Mouse (Mus musculus) embryonic facial prominence, embryonic 12.5 days (tissue): ENCODE data around the gene Rab3il1. TPM values are rescaled to one million over a fixed set of nuclear protein-coding genes. Genes with fewer than 3 reads are reported as not detected.

Experiments
- ATAC-seq: fragments of 200-750 bp; cut with Nextera tagmentation; 2 replicates; pipeline ENCODE4 v1.8.0; 2017; ENCODE audit not compliant: insufficient number of reproducible peaks, insufficient read depth, low FRiP score, low TSS enrichment
- H3K27ac ChIP-seq: fragments of 300-500 bp; sonication (generic); 2 replicates; pipeline ENCODE4 v1.5.1; 2016; ENCODE audit warnings: mild to moderate bottlenecking
- H3K27me3 ChIP-seq: fragments of 300-500 bp; sonication (generic); 2 replicates; pipeline ENCODE4 v1.6.1; 2016; ENCODE audit warnings: mild to moderate bottlenecking, moderate library complexity
- H3K36me3 ChIP-seq: fragments of 300-500 bp; sonication (generic); 2 replicates; pipeline ENCODE4 v1.6.1; 2016; ENCODE audit warnings: mild to moderate bottlenecking
- H3K4me1 ChIP-seq: fragments of 300-500 bp; sonication (generic); 2 replicates; pipeline ENCODE4 v1.6.1; 2016
- H3K4me2 ChIP-seq: fragments of 300-500 bp; sonication (generic); replicated peaks from 2 replicates; pipeline ENCODE4 v1.6.1; 2016; ENCODE audit warnings: mild to moderate bottlenecking, moderate library complexity
- H3K4me3 ChIP-seq: fragments of 300-500 bp; sonication (generic); 2 replicates; pipeline ENCODE4 v1.5.1; 2016; ENCODE audit warnings: mild to moderate bottlenecking
- H3K9ac ChIP-seq: fragments of 300-500 bp; sonication (generic); 2 replicates; pipeline ENCODE4 v1.6.1; 2016; ENCODE audit warnings: mild to moderate bottlenecking, moderate library complexity
- H3K9me3 ChIP-seq: fragments of 300-500 bp; sonication (generic); 2 replicates; pipeline ENCODE4 v1.6.1; 2016; ENCODE audit warnings: mild to moderate bottlenecking, moderate library complexity
- WGBS: fragments of 180-500 bp; shearing (Covaris S2); methylation state at CpG from one replicate; pipeline ENCODE4 v1.1.7; 2016; 5-methylcytosine and 5-hydroxymethylcytosine counted together
- polyA plus RNA-seq: library from polyadenylated mRNA; unstranded; fragments of >200 nt; fragmentation: Nextera tagmentation; extraction: Ambion mirVana; gene quantifications from 2 replicates; pipeline ENCODE4 v1.2.1, GENCODE M21; 2016

The Rab3il1 gene
- polyA plus RNA-seq, 1 experiment from 2014 or later = 48.0 TPM

GRCm38 (mm10) chr19:9984111-9985055 is 17.1 kb upstream of the Rab3il1 start:
- Histone ChIP-seq H3K4me2 (peak overlapping the region; percentile 92), H3K27ac (no peak overlapping the region), H3K9ac (peak overlapping the region; percentile 80; the same call in 1 of the 2 replicates), H3K4me1 (peaks cover 27% of the 10 kb centered on the region), H3K36me3 (peaks cover 23% of the 10 kb centered on the region), H3K4me3 (peak overlapping the region; percentile 90), H3K27me3 (no peaks in the 10 kb centered on the region), H3K9me3 (no peaks in the 10 kb centered on the region)
- WGBS = 94% methylated on average over 20 of the region's 20 CpGs
- no peak for ATAC-seq

- Histone ChIP-seq H3K4me2 (no peak overlapping the region), H3K36me3 (peaks cover 23% of the 10 kb centered on the region), H3K4me1 (peaks cover 27% of the 10 kb centered on the region), H3K9ac (no peak overlapping the region), H3K4me3 (no peak overlapping the region), H3K9me3 (no peaks in the 10 kb centered on the region), H3K27me3 (no peaks in the 10 kb centered on the region), H3K27ac (no peak overlapping the region)
- no peak for ATAC-seq
- 96% methylated on average over 6 of the region's 6 CpGs for WGBS
Observed at GRCm38 (mm10) chr19:9985190-9985899, 16.1 kb upstream of the Rab3il1 start.

GRCm38 (mm10) chr19:9985900-9986421 is 15.5 kb upstream of the Rab3il1 start:
- peaks cover 23% of the 10 kb centered on the region for H3K36me3 ChIP-seq
- no peak overlapping the region for H3K4me2 ChIP-seq
- H3K4me1 ChIP-seq = peaks cover 27% of the 10 kb centered on the region
- no peak overlapping the region for H3K9ac ChIP-seq
- ATAC-seq = no peak
- no peaks in the 10 kb centered on the region for H3K9me3 ChIP-seq
- no peak overlapping the region for H3K4me3 ChIP-seq
- H3K27me3 ChIP-seq = no peaks in the 10 kb centered on the region
- H3K27ac ChIP-seq = no peak overlapping the region
- 95% methylated on average over 2 of the region's 2 CpGs for WGBS

- H3K27ac ChIP-seq = no peak overlapping the region
- no peak overlapping the region for H3K4me2 ChIP-seq
- ATAC-seq = no peak
- H3K4me3 ChIP-seq = no peak overlapping the region
- no peaks in the 10 kb centered on the region for H3K9me3 ChIP-seq
- WGBS = 16% methylated on average over 6 of the region's 6 CpGs
- peaks cover 23% of the 10 kb centered on the region for H3K36me3 ChIP-seq
- H3K9ac ChIP-seq = no peak overlapping the region
- no peaks in the 10 kb centered on the region for H3K27me3 ChIP-seq
- peaks cover 23% of the 10 kb centered on the region for H3K4me1 ChIP-seq
Observed at GRCm38 (mm10) chr19:9987192-9987591, 14.3 kb upstream of the Rab3il1 start.

- peaks cover 23% of the 10 kb centered on the region for H3K36me3 ChIP-seq
- no peaks in the 10 kb centered on the region for H3K9me3 ChIP-seq
- no peak overlapping the region for H3K4me2 ChIP-seq
- H3K4me1 ChIP-seq = peaks cover 25% of the 10 kb centered on the region
- H3K27me3 ChIP-seq = no peaks in the 10 kb centered on the region
- no peak overlapping the region for H3K9ac ChIP-seq
- no peak for ATAC-seq
- H3K4me3 ChIP-seq = no peak overlapping the region
- 0 out of 2 replicates have a peak overlapping the region, but pooled peaks have one; percentile 12 for H3K27ac ChIP-seq
Observed at GRCm38 (mm10) chr19:9987593-9987992, 13.9 kb upstream of the Rab3il1 start.

- H3K27ac ChIP-seq = no peak overlapping the region
- no peak for ATAC-seq
- H3K9me3 ChIP-seq = no peaks in the 10 kb centered on the region
- no peak overlapping the region for H3K4me3 ChIP-seq
- H3K27me3 ChIP-seq = no peaks in the 10 kb centered on the region
- H3K36me3 ChIP-seq = peaks cover 19% of the 10 kb centered on the region
- 70% methylated on average over 17 of the region's 17 CpGs for WGBS
- no peak overlapping the region for H3K9ac ChIP-seq
- H3K4me2 ChIP-seq = no peak overlapping the region
- peaks cover 23% of the 10 kb centered on the region for H3K4me1 ChIP-seq
Observed at GRCm38 (mm10) chr19:9989171-9989883, 12.1 kb upstream of the Rab3il1 start.

GRCm38 (mm10) chr19:9989884-9990256 is 11.6 kb upstream of the Rab3il1 start:
- Histone ChIP-seq H3K27me3 (no peaks in the 10 kb centered on the region), H3K36me3 (peaks cover 13% of the 10 kb centered on the region), H3K27ac (no peak overlapping the region), H3K9ac (no peak overlapping the region), H3K4me2 (no peak overlapping the region), H3K4me3 (no peak overlapping the region), H3K4me1 (peaks cover 23% of the 10 kb centered on the region), H3K9me3 (no peaks in the 10 kb centered on the region)
- ATAC-seq = no peak

GRCm38 (mm10) chr19:9991304-9991703 is 10.2 kb upstream of the Rab3il1 start:
- no peak overlapping the region for H3K27ac ChIP-seq
- H3K9ac ChIP-seq = no peak overlapping the region
- peaks cover 23% of the 10 kb centered on the region for H3K4me1 ChIP-seq
- H3K36me3 ChIP-seq = no peaks in the 10 kb centered on the region
- ATAC-seq = no peak
- no peak overlapping the region for H3K4me2 ChIP-seq
- H3K27me3 ChIP-seq = no peaks in the 10 kb centered on the region
- H3K9me3 ChIP-seq = no peaks in the 10 kb centered on the region
- no peak overlapping the region for H3K4me3 ChIP-seq
- WGBS = 22% methylated on average over 5 of the region's 5 CpGs

- peak overlapping the region; percentile 28 for H3K4me3 ChIP-seq
- no peaks in the 10 kb centered on the region for H3K9me3 ChIP-seq
- no peak overlapping the region for H3K27ac ChIP-seq
- peak overlapping the region; percentile 50 for H3K4me2 ChIP-seq
- H3K27me3 ChIP-seq = no peaks in the 10 kb centered on the region
- 42% methylated on average over 26 of the region's 26 CpGs for WGBS
- peak overlapping the region; percentile 30; the same call in 1 of the 2 replicates for H3K9ac ChIP-seq
- ATAC-seq = peak; percentile 32; the same call in 1 of the 2 replicates
- H3K4me1 ChIP-seq = peaks cover 18% of the 10 kb centered on the region
- H3K36me3 ChIP-seq = no peaks in the 10 kb centered on the region
Observed at GRCm38 (mm10) chr19:9992011-9992958, 9.2 kb upstream of the Rab3il1 start.

GRCm38 (mm10) chr19:9993036-9993656 is 8.3 kb upstream of the Rab3il1 start:
- 7% methylated on average over 17 of the region's 17 CpGs for WGBS
- no peaks in the 10 kb centered on the region for H3K9me3 ChIP-seq
- no peaks in the 10 kb centered on the region for H3K36me3 ChIP-seq
- H3K27me3 ChIP-seq = no peaks in the 10 kb centered on the region
- peaks cover 13% of the 10 kb centered on the region for H3K4me1 ChIP-seq
- peak overlapping the region; percentile 30; the same call in 1 of the 2 replicates for H3K9ac ChIP-seq
- H3K4me3 ChIP-seq = peak overlapping the region; percentile 28
- ATAC-seq = peak; percentile 79
- no peak overlapping the region for H3K27ac ChIP-seq
- peak overlapping the region; percentile 50 for H3K4me2 ChIP-seq
